Mouse (Mus musculus): ENCODE data around the gene Srd5a1.

DNA sequence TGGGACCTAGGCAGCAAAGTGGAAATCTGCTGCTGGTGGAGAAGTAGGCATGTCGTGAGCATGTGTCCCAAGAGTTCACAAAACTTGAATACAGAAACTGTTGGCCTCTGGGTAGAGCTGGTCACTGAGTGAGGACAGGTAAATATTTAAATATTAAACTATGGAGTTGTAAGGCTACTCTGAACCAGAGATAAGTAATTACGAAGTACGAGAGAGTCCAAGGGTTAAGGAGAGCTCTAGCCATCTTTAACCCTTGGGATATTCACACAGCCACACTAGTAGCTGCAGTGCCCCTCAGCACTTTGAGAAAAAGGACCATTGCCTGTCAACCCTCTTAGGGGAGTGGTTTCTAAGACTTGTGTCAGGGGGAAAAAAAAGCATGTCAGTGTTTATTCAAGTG is 25.1 kb upstream of the Srd5a1 start:
- no peak for TF ChIP-seq CTCF (IDR thresholded peaks at IDR 0.05; ENCODE audit: borderline replicate concordance, insufficient read depth, low read length)
- TF ChIP-seq POLR2A (IDR thresholded peaks at IDR 0.05; ENCODE audit: low read depth, low read length): no peak
